Mouse (Mus musculus): ENCODE measurements around the gene Taar8a.

- TF ChIP-seq CTCF (IDR thresholded peaks at IDR 0.05; ENCODE audit: insufficient read depth, low read length) (peak; percentile 3; the same call in 1 of the 2 replicates), POLR2A (IDR thresholded peaks at IDR 0.05; ENCODE audit: borderline replicate concordance, extremely low read depth, low read depth, low read length) (no peak)
These were observed 34.9 kb downstream of the Taar8a start for GRCm38 (mm10) chr10:24111116-24111778.
